Mouse (Mus musculus): ENCODE measurements at regions not wholly inside any gene's neighbourhood (a gene's known extent, or its start where the extent isn't known, plus 50 kb on each side); places are given as distances from the start of the nearest gene placed in this dataset.
A peak's percentile ranks its signal among the peaks of the same experiment; 100 is the strongest.

DNA sequence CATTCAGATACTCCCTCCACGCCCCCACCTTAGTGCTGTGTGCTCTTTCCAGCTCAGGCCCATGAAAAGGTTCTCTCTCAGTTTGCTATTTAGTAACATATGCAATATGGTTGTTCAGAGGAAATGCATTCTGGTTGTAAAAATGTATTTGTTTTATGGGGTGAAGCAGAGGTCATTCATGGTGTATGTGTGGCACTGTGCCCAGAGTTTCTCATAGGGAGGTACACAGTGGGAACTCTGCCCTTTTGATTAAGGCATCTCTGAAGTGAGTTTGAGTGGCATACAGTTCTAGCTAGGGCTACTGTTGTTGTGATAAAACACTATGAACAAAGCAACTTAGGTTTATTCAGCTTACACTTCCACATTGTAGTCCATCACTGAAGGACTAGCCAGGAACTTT, 121.7 kb upstream of the A230072I06Rik start:
- Histone ChIP-seq H3K4me1 (ENCODE audit: insufficient read depth) (no peaks in the 10 kb centered on the region; the same call in 1 of the 2 replicates), H3K36me3 (ENCODE audit: insufficient read depth) (no peaks in the 10 kb centered on the region), H3K4me2 (ENCODE audit: low read depth) (no peak overlapping the region), H3K9me3 (ENCODE audit: low read length) (no peaks in the 10 kb centered on the region), H3K4me3 (ENCODE audit: low read depth, low read length) (no peak overlapping the region), H3K9ac (no peak overlapping the region), H3K27me3 (ENCODE audit: insufficient read depth, low read length) (no peaks in the 10 kb centered on the region), H3K27ac (ENCODE audit: low read depth, low read length) (no peak overlapping the region)
- no peak for ATAC-seq
- WGBS, result 88% methylated on average over 1 of the region's 1 CpGs
- no peak for TF ChIP-seq CTCF (IDR thresholded peaks at IDR 0.05; ENCODE audit: low read depth)
- no peak for DNase-seq

DNA sequence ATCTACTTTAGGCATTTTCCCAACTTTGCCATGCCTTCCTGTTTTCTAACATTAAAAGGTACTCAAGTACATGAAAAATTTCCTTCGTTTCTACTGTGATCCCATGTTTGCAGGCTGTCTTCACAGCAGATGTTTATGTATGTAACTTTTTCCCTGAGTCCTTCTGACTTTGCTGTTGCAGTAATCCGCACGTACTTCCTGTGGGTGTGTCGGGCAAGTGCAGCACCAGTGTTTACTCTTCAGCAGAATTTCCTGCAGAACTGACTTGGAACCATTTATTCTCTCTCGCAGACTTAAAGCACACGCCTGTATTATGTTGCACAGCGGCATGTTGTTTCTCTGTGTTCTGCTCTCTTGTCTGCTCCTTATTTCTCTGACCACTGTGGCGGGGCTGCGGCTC, 120.4 kb upstream of the A230072I06Rik start:
- ATAC-seq, result no peak
- no peaks in the 10 kb centered on the region for H3K27me3 ChIP-seq (ENCODE audit: insufficient read depth, low read length)
- H3K4me1 ChIP-seq (ENCODE audit: insufficient read depth), result peaks cover 6% of the 10 kb centered on the region
- H3K4me3 ChIP-seq (ENCODE audit: low read depth, low read length), result no peak overlapping the region
- H3K4me2 ChIP-seq (ENCODE audit: low read depth), result no peak overlapping the region
- DNase-seq, result no peak
- 91% methylated on average over 9 of the region's 9 CpGs for WGBS
- H3K36me3 ChIP-seq (ENCODE audit: insufficient read depth), result no peaks in the 10 kb centered on the region
- TF ChIP-seq CTCF (IDR thresholded peaks at IDR 0.05; ENCODE audit: low read depth), result no peak
- no peak overlapping the region for H3K27ac ChIP-seq (ENCODE audit: low read depth, low read length)
- no peak overlapping the region for H3K9ac ChIP-seq
- no peaks in the 10 kb centered on the region for H3K9me3 ChIP-seq (ENCODE audit: low read length)

DNA sequence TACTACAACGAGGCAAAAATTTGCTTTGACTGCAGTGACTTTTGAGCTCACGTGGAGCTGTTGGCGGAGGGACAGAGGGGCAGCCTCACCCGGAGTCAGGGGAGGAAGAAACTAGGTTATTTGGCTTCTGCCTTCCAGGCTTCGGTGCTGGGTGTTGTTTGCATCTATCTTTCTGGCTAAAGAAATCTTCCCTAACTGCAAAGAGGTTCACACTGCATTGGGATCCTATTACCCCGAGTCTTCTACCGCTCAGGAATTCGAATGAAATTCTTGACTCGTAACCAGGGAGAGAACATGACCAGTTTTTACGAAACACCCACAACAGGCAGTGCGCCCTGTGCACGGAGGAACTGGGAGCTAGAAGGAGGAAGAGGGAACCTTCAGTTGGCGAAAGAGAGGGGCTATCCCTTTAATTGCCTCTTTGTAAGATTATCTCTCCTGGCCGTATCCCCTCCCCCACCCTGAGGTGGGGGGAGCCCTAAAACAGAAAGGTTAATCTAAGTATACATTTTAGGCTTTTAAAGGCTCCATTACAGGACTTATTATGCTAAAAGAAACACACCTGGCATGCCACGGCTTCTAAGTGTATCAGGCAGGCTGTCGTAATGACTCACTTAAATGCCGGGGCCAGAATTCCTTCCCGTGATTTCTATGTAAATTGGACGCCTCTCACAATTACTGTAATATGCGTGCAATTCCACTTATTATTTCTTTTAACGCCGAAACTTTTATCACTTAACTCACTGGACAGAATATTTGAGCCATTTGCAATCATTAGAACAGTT, 115.5 kb upstream of the A230072I06Rik start:
- ATAC-seq (peak; percentile 23; the same call in 1 of the 2 replicates), DNase-seq (peak; percentile 51)
- 16% methylated on average over 22 of the region's 22 CpGs for WGBS
- no peaks in the 10 kb centered on the region for H3K27me3 ChIP-seq (ENCODE audit: insufficient read depth, low read length)
- peaks cover 22% of the 10 kb centered on the region for H3K4me1 ChIP-seq (ENCODE audit: insufficient read depth)
- H3K4me3 ChIP-seq (ENCODE audit: low read depth, low read length), result peak overlapping the region; percentile 11; the same call in 1 of the 2 replicates
- H3K4me2 ChIP-seq (ENCODE audit: low read depth), result peak overlapping the region; percentile 39
- TF ChIP-seq CTCF (IDR thresholded peaks at IDR 0.05; ENCODE audit: low read depth), result no peak
- H3K27ac ChIP-seq (ENCODE audit: low read depth, low read length), result no peak overlapping the region
- 0 out of 2 replicates have a peak overlapping the region, but pooled peaks have one; percentile 22 for H3K9ac ChIP-seq
- H3K36me3 ChIP-seq (ENCODE audit: insufficient read depth), result no peaks in the 10 kb centered on the region
- H3K9me3 ChIP-seq (ENCODE audit: low read length), result no peaks in the 10 kb centered on the region

DNA sequence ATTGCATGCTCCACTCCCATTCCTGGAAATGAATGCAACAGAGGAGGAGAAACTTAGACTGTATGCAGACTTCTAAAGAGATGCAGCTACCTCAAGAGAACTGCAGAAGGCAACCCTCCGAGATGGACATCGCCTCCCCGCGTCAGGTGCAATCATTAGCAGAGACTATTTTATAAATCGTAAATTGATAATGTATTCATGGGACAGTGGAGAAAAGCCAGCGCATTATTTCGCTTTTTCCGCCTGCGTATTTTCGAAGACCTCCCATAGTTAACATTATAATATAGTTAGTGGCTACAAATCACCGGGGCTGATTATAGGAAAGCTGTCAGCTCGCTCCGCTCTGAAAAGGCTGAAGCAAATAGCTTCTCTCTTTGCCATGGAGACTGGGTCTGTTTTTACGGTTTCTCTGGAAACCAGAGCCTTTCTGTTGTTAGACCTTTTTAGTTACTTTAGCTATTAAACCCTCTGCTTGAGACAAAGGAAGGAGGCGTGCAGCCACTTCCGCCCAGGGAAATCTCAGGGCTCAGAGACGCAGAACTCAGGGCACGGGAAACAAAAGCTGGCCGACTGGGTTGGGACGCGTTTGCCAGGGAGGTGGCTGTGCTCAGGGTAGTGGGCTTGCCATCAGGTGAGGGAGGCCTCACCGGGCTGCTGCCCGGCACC, 113.0 kb upstream of the A230072I06Rik start:
- TF ChIP-seq CTCF (IDR thresholded peaks at IDR 0.05; ENCODE audit: low read depth), result no peak
- DNase-seq (peak; percentile 73), ATAC-seq (peak; percentile 84)
- peak overlapping the region; percentile 39; the same call in 1 of the 2 replicates for H3K9ac ChIP-seq
- peak overlapping the region; percentile 37 for H3K4me2 ChIP-seq (ENCODE audit: low read depth)
- peak overlapping the region; percentile 82 for H3K27ac ChIP-seq (ENCODE audit: low read depth, low read length)
- H3K4me3 ChIP-seq (ENCODE audit: low read depth, low read length), result no peak overlapping the region
- 7% methylated on average over 23 of the region's 23 CpGs for WGBS
- H3K4me1 ChIP-seq (ENCODE audit: insufficient read depth), result peaks cover 22% of the 10 kb centered on the region
- no peaks in the 10 kb centered on the region for H3K9me3 ChIP-seq (ENCODE audit: low read length)
- no peaks in the 10 kb centered on the region for H3K27me3 ChIP-seq (ENCODE audit: insufficient read depth, low read length)
- no peaks in the 10 kb centered on the region for H3K36me3 ChIP-seq (ENCODE audit: insufficient read depth)

DNA sequence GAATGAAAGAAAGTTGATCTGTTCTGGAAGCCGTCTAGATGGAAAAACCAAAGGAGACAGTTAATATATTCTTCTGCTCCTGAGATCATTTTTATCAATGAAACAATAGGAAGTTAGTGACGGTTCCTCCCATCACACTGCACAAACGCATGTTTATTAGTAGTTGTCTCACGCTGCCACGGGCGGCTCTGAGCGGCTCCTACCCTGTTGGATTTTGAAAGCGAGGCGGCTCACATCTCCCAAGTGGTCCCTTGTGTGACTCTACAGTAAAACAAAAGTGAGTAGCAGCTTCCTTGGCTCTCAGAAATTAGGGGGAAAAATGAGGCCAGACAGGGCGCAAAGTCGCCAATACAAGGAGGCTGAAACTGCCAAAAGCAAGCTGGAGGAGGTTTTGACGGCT, 106.8 kb upstream of the A230072I06Rik start:
- Histone ChIP-seq H3K36me3 (ENCODE audit: insufficient read depth) (no peaks in the 10 kb centered on the region), H3K4me3 (ENCODE audit: low read depth, low read length) (no peak overlapping the region), H3K4me1 (ENCODE audit: insufficient read depth) (peaks cover 3% of the 10 kb centered on the region; the same call in 1 of the 2 replicates), H3K4me2 (ENCODE audit: low read depth) (no peak overlapping the region; the same call in 1 of the 2 replicates), H3K27ac (ENCODE audit: low read depth, low read length) (no peak overlapping the region), H3K27me3 (ENCODE audit: insufficient read depth, low read length) (no peaks in the 10 kb centered on the region), H3K9ac (no peak overlapping the region), H3K9me3 (ENCODE audit: low read length) (no peaks in the 10 kb centered on the region)
- ATAC-seq (peak; percentile 34; the same call in 1 of the 2 replicates), DNase-seq (no peak)
- WGBS, result 53% methylated on average over 12 of the region's 12 CpGs
- no peak for TF ChIP-seq CTCF (IDR thresholded peaks at IDR 0.05; ENCODE audit: low read depth)

DNA sequence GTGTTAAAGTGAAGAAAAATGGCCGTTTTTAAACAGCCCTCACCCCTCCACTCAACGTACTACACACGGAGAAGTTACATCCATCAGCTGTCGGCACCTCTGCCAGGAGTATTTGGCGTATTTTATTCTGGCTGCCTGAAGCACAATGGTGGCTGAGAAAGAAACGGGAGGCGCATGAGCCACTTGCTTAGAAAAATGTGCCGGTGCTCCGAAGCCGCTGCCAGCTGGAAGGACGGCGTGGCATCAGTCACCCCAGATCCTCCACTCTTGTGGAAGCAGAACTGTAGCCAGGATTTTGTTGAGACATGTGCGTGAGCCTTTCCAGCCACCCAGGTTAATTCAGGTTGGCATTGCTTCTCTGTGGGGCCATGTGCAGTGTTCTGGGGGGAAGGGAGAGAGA, 103.1 kb upstream of the A230072I06Rik start:
- Histone ChIP-seq H3K27me3 (ENCODE audit: insufficient read depth, low read length) (no peaks in the 10 kb centered on the region), H3K27ac (ENCODE audit: low read depth, low read length) (no peak overlapping the region), H3K4me3 (ENCODE audit: low read depth, low read length) (no peak overlapping the region), H3K36me3 (ENCODE audit: insufficient read depth) (no peaks in the 10 kb centered on the region), H3K9ac (no peak overlapping the region), H3K4me1 (ENCODE audit: insufficient read depth) (peaks cover 3% of the 10 kb centered on the region; the same call in 1 of the 2 replicates), H3K4me2 (ENCODE audit: low read depth) (no peak overlapping the region), H3K9me3 (ENCODE audit: low read length) (no peaks in the 10 kb centered on the region)
- DNase-seq, result peak; percentile 58
- peak; percentile 21; the same call in 1 of the 2 replicates for ATAC-seq
- WGBS, result 23% methylated on average over 13 of the region's 13 CpGs
- no peak for TF ChIP-seq CTCF (IDR thresholded peaks at IDR 0.05; ENCODE audit: low read depth)

DNA sequence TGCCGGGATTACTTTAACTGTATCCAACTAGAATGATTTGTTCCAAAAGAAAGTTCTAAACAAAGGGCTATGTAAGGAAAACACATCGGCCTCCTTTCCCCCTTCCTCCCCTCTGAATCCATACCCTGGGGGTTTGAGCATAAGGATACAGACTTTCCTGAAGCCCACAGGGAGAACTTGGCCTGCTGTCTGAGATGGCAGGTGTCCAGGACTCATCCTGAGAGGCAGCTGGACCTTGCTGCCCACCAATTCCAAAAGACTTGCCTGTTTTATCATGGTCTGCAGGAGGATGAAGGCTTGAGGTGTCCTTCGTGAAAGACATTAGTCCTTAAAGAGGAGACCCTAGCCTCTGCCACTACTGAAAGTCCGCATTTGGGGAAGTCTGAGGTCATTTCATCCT, 94.0 kb upstream of the A230072I06Rik start:
- Histone ChIP-seq H3K4me3 (ENCODE audit: low read depth, low read length) (no peak overlapping the region), H3K36me3 (ENCODE audit: insufficient read depth) (no peaks in the 10 kb centered on the region), H3K4me2 (ENCODE audit: low read depth) (no peak overlapping the region), H3K27ac (ENCODE audit: low read depth, low read length) (no peak overlapping the region), H3K9ac (no peak overlapping the region), H3K4me1 (ENCODE audit: insufficient read depth) (peaks cover 8% of the 10 kb centered on the region; the same call in 1 of the 2 replicates), H3K27me3 (ENCODE audit: insufficient read depth, low read length) (no peaks in the 10 kb centered on the region; the same call in 1 of the 2 replicates), H3K9me3 (ENCODE audit: low read length) (no peaks in the 10 kb centered on the region)
- DNase-seq (no peak), ATAC-seq (no peak)
- no peak for TF ChIP-seq CTCF (IDR thresholded peaks at IDR 0.05; ENCODE audit: low read depth)
- 48% methylated on average over 4 of the region's 4 CpGs for WGBS
